Mouse (Mus musculus) MEL (cell line): ENCODE results near the gene Gm49403. TPM values are rescaled to one million over a fixed set of nuclear protein-coding genes. Genes with fewer than 3 reads are reported as not detected.

ENCODE experiments used
- DNase-seq: peaks from one replicate; pipeline ENCODE4 v3.0.0; 2011; ENCODE audit warnings: low read depth, low spot score
- H3K27ac ChIP-seq: 2 replicates; pipeline ENCODE4 v1.5.1; 2012; ENCODE audit warnings: low read depth, mild to moderate bottlenecking, control low read depth, low read length, moderate library complexity; ENCODE audit not compliant: control insufficient read depth
- H3K27me3 ChIP-seq, 2 experiments: fragments of 150-350 bp in 1 of 2; sonication (generic) in 1 of 2; 2 replicates each; pipeline ENCODE4 v1.6.1; 2012; ENCODE audit warnings: low read length in 2 of 2, mild to moderate bottlenecking in 2 of 2, improper control_type of control experiment in 1 of 2, moderate library complexity in 1 of 2; ENCODE audit not compliant: insufficient read depth in 2 of 2, control insufficient read depth in 1 of 2
- H3K36me3 ChIP-seq, 2 experiments: 2 replicates each; pipeline ENCODE4 v1.6.1; 2012 to 2014; ENCODE audit warnings: low read length in 2 of 2, improper control_type of control experiment in 1 of 2, inconsistent platforms in 1 of 2, mild to moderate bottlenecking in 1 of 2; ENCODE audit not compliant: insufficient read depth in 2 of 2, control insufficient read depth in 1 of 2
- H3K4me1 ChIP-seq, 2 experiments: fragments of 150-350 bp in 1 of 2; sonication (generic) in 1 of 2; 2 replicates each; pipeline ENCODE4 v1.6.1; 2012; ENCODE audit warnings: low read length in 2 of 2, improper control_type of control experiment in 1 of 2, mild to moderate bottlenecking in 1 of 2; ENCODE audit not compliant: insufficient read depth in 2 of 2, control insufficient read depth in 1 of 2
- H3K4me3 ChIP-seq, 2 experiments: fragments of 150-350 bp in 1 of 2; sonication (generic) in 1 of 2; 2 replicates each; pipeline ENCODE4 v1.5.1; 2012; ENCODE audit warnings: low read depth in 2 of 2, low read length in 2 of 2, mild to moderate bottlenecking in 2 of 2, moderate library complexity in 2 of 2, control low read depth in 1 of 2, improper control_type of control experiment in 1 of 2; ENCODE audit not compliant: control insufficient read depth in 1 of 2, insufficient read depth in 1 of 2
- H3K79me2 ChIP-seq: 2 replicates; pipeline ENCODE4 v1.6.1; 2012; ENCODE audit warnings: mild to moderate bottlenecking, low read length, moderate library complexity; ENCODE audit not compliant: control insufficient read depth, poor library complexity, insufficient read depth
- H3K9ac ChIP-seq: 2 replicates; pipeline ENCODE4 v1.6.1; 2012; ENCODE audit warnings: low read depth, mild to moderate bottlenecking, control low read depth, low read length, moderate library complexity; ENCODE audit not compliant: control insufficient read depth, poor library complexity, severe bottlenecking
- H3K9me3 ChIP-seq: fragments of 150-350 bp; sonication (generic); replicated peaks from 2 replicates; pipeline ENCODE4 v1.6.1; 2012; ENCODE audit warnings: mild to moderate bottlenecking, low read length, improper control_type of control experiment, moderate library complexity; ENCODE audit not compliant: insufficient read depth
- BHLHE40 ChIP-seq: IDR thresholded peaks from 2 replicates; pipeline ENCODE4 v1.6.1; 2012; ENCODE audit warnings: low read depth, mild to moderate bottlenecking, inconsistent platforms, low read length, improper control_type of control experiment, borderline replicate concordance
- CHD2 ChIP-seq: IDR thresholded peaks from 2 replicates; pipeline ENCODE4 v1.6.1; 2011; ENCODE audit warnings: low read length, improper control_type of control experiment
- ELF1 ChIP-seq: IDR thresholded peaks from 2 replicates; pipeline ENCODE4 v1.6.1; 2014; ENCODE audit warnings: low read depth, mild to moderate bottlenecking, inconsistent platforms, low read length, improper control_type of control experiment, moderate library complexity
- EP300 ChIP-seq, 2 experiments: IDR thresholded peaks; 2 replicates each; pipeline ENCODE4 v1.6.1; 2011; ENCODE audit warnings: improper control_type of control experiment in 2 of 2, low read length in 2 of 2, low read depth in 1 of 2, mild to moderate bottlenecking in 1 of 2
- HCFC1 ChIP-seq: IDR thresholded peaks from 2 replicates; pipeline ENCODE4 v1.6.1; 2012; ENCODE audit warnings: low read depth, mild to moderate bottlenecking, inconsistent platforms, low read length, improper control_type of control experiment, moderate library complexity
- JUND ChIP-seq: IDR thresholded peaks from 2 replicates; pipeline ENCODE4 v1.6.1; 2011; ENCODE audit warnings: low read depth, mild to moderate bottlenecking, improper control_type of control experiment, low read length
- MAFK ChIP-seq: IDR thresholded peaks from 2 replicates; pipeline ENCODE4 v1.6.1; 2011; ENCODE audit warnings: low read depth, mild to moderate bottlenecking, low read length, improper control_type of control experiment, borderline replicate concordance
- MAZ ChIP-seq: IDR thresholded peaks from 2 replicates; pipeline ENCODE4 v1.6.1; 2012; ENCODE audit warnings: low read depth, mild to moderate bottlenecking, inconsistent platforms, low read length, improper control_type of control experiment
- MXI1 ChIP-seq: IDR thresholded peaks from 2 replicates; pipeline ENCODE4 v1.6.1; 2011; ENCODE audit warnings: mild to moderate bottlenecking, low read depth, low read length, improper control_type of control experiment
- MYC ChIP-seq: IDR thresholded peaks from 2 replicates; pipeline ENCODE4 v1.6.1; 2011; ENCODE audit warnings: low read depth, mild to moderate bottlenecking, low read length, improper control_type of control experiment, moderate library complexity
- NELFE ChIP-seq: IDR thresholded peaks from 2 replicates; pipeline ENCODE4 v1.6.1; 2011; ENCODE audit warnings: low read depth, low read length, improper control_type of control experiment
- NRF1 ChIP-seq: IDR thresholded peaks from 2 replicates; pipeline ENCODE4 v1.6.1; 2014; ENCODE audit warnings: low read depth, mild to moderate bottlenecking, inconsistent platforms, low read length, improper control_type of control experiment, moderate library complexity; ENCODE audit not compliant: poor library complexity, insufficient read depth, severe bottlenecking
- POLR2A ChIP-seq, 2 experiments: IDR thresholded peaks; 2 replicates each; pipeline ENCODE4 v1.6.1; 2011 to 2012; ENCODE audit warnings: low read length in 2 of 2, mild to moderate bottlenecking in 2 of 2, control low read depth in 1 of 2, improper control_type of control experiment in 1 of 2, low read depth in 1 of 2, moderate library complexity in 1 of 2; ENCODE audit not compliant: control insufficient read depth in 1 of 2, insufficient read depth in 1 of 2, poor library complexity in 1 of 2
- POLR2AphosphoS2 ChIP-seq: IDR thresholded peaks from 2 replicates; pipeline ENCODE4 v1.6.1; 2011; ENCODE audit warnings: low read length, improper control_type of control experiment
- POLR2AphosphoS5 ChIP-seq: IDR thresholded peaks from 2 replicates; pipeline ENCODE4 v1.6.1; 2012; ENCODE audit warnings: low read depth, borderline replicate concordance, mild to moderate bottlenecking, inconsistent platforms, low read length, moderate library complexity, mixed read lengths
- RAD21 ChIP-seq: IDR thresholded peaks from 2 replicates; pipeline ENCODE4 v1.6.1; 2011; ENCODE audit warnings: mild to moderate bottlenecking, low read depth, low read length, improper control_type of control experiment
- RCOR1 ChIP-seq: IDR thresholded peaks from 2 replicates; pipeline ENCODE4 v1.6.1; 2012; ENCODE audit warnings: low read depth, mild to moderate bottlenecking, inconsistent platforms, low read length, improper control_type of control experiment
- SIN3A ChIP-seq: IDR thresholded peaks from 2 replicates; pipeline ENCODE4 v1.6.1; 2012; ENCODE audit warnings: low read length, improper control_type of control experiment, inconsistent platforms
- SMC3 ChIP-seq: IDR thresholded peaks from 2 replicates; pipeline ENCODE4 v1.6.1; 2011; ENCODE audit warnings: low read depth, low read length, improper control_type of control experiment
- UBTF ChIP-seq: IDR thresholded peaks from 2 replicates; pipeline ENCODE4 v1.6.1; 2012; ENCODE audit warnings: low read depth, mild to moderate bottlenecking, inconsistent platforms, low read length, improper control_type of control experiment, moderate library complexity, borderline replicate concordance; ENCODE audit not compliant: insufficient read depth
- USF1 ChIP-seq: IDR thresholded peaks from 2 replicates; pipeline ENCODE4 v1.6.1; 2014; ENCODE audit warnings: low read depth, mild to moderate bottlenecking, inconsistent platforms, low read length, improper control_type of control experiment, moderate library complexity
- ZKSCAN1 ChIP-seq: IDR thresholded peaks from 2 replicates; pipeline ENCODE4 v1.6.1; 2012; ENCODE audit warnings: low read depth, mild to moderate bottlenecking, inconsistent platforms, low read length, improper control_type of control experiment, moderate library complexity
- ZMIZ1 ChIP-seq: IDR thresholded peaks from 2 replicates; pipeline ENCODE4 v1.6.1; 2012; ENCODE audit warnings: low read depth, mild to moderate bottlenecking, inconsistent platforms, low read length, improper control_type of control experiment, moderate library complexity
- polyA plus RNA-seq, 2 experiments: library from polyadenylated mRNA; stranded (reverse) in 1 of 2; unstranded in 1 of 2; fragments of >175 nt in 1 of 2; fragments of >200 nt in 1 of 2; gene quantifications; 2 replicates each; pipeline versions ENCODE4 v1.2.1 to v1.2.4; 2012; ENCODE audit warnings: low replicate concordance in 2 of 2, low read depth in 1 of 2; ENCODE audit not compliant: insufficient read length in 2 of 2, insufficient read depth in 1 of 2, missing spikeins in 1 of 2
- total RNA-seq: library from RNA; depleted of rRNA; stranded (reverse); fragments of 300-350 nt; gene quantifications from 2 replicates; pipeline ENCODE4 v1.2.3, GENCODE M21; 2012

The Gm49403 gene
- total and polyA plus RNA-seq, 3 experiments = not detected

- H3K27ac ChIP-seq = no peak overlapping the region
- no peak for TF ChIP-seq NELFE
- TF ChIP-seq ELF1 = no peak
- TF ChIP-seq MXI1 = no peak
- no peak for TF ChIP-seq NRF1
- TF ChIP-seq HCFC1 = no peak
- TF ChIP-seq SIN3A = no peak
- no peak for TF ChIP-seq MAZ
- TF ChIP-seq MYC = no peak
- TF ChIP-seq USF1 = no peak
- no peak for TF ChIP-seq ZMIZ1
- TF ChIP-seq MAFK = no peak
- TF ChIP-seq CHD2 = no peak
- TF ChIP-seq POLR2A (IDR thresholded peaks at IDR 0.05; ENCODE audit: control insufficient read depth in 1 of 2, insufficient read depth in 1 of 2, low read depth in 1 of 2, low read length in 2 of 2, poor library complexity in 1 of 2) = no peak
- TF ChIP-seq RCOR1 = no peak
- no peak for TF ChIP-seq UBTF
- no peak for TF ChIP-seq JUND
- no peaks in the 10 kb centered on the region for H3K27me3 ChIP-seq
- no peaks in the 10 kb centered on the region for H3K9me3 ChIP-seq
- H3K36me3 ChIP-seq = peaks cover 2 to 14% of the 10 kb centered on the region in 2 experiments
- H3K4me3 ChIP-seq = peak overlapping the region; percentile 77 to 96
- peaks cover 3 to 17% of the 10 kb centered on the region in 2 experiments for H3K4me1 ChIP-seq
- no peaks in the 10 kb centered on the region; the same call in 1 of the 2 replicates for H3K79me2 ChIP-seq
- peak overlapping the region; percentile 83 for H3K9ac ChIP-seq
- DNase-seq = no peak
Observed at GRCm38 (mm10) chr19:8841012-8841411, 42.7 kb upstream of the Gm49403 start.

DNA sequence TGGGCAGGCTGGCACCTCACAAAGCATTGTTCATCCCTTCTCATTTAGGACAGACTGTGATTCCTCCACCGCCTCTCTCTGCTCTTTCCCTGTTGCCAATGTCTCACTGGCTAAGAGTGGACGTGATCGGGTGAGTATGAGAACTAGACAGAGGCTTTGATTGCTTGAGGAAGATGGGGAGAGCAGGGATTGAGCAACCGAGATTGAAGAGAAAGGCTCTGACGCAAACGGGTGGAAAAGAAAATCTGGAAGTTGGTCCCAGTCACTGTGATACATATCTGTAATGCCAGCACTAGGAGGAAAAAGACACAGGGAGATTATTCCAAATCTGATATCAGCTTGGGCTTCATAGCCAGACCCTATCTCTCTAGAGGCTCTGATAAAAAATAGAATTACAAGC is 40.8 kb upstream of the Gm49403 start:
- H3K4me1 ChIP-seq = peaks cover 3 to 14% of the 10 kb centered on the region in 2 experiments
- DNase-seq = no peak
- H3K36me3 ChIP-seq = peaks cover 2 to 9% of the 10 kb centered on the region in 2 experiments
- TF ChIP-seq ZKSCAN1 (no peak), POLR2AphosphoS2 (no peak), MAFK (no peak), POLR2AphosphoS5 (no peak), EP300 (IDR thresholded peaks at IDR 0.05; ENCODE audit: low read depth in 1 of 2, low read length in 2 of 2) (no peak), MAZ (no peak), MXI1 (no peak), USF1 (no peak), BHLHE40 (no peak), SMC3 (no peak), MYC (no peak), RAD21 (no peak)
- TF ChIP-seq, all 39 proteins: peak for 0
- H3K4me3 ChIP-seq = no peak overlapping the region
- H3K27me3 ChIP-seq = no peaks in the 10 kb centered on the region
- no peak overlapping the region for H3K27ac ChIP-seq
- no peak overlapping the region for H3K9ac ChIP-seq
- H3K79me2 ChIP-seq = no peaks in the 10 kb centered on the region; the same call in 1 of the 2 replicates
- H3K9me3 ChIP-seq = no peaks in the 10 kb centered on the region
